Mouse (Mus musculus): Measurements from ENCODE around the gene Rcor1. TPM values are rescaled to one million over a fixed set of nuclear protein-coding genes. Genes with fewer than 3 reads are reported as not detected.
"Not testable (repeated sequence)": the region's sequence is repeated elsewhere in the genome, so short reads cannot be mapped to it uniquely, and the experiment has no call there.

Gene Rcor1
- polyA plus RNA-seq, 1 experiment from 2014 or later, result 19.2 TPM

- Histone ChIP-seq H3K9ac (replicated peaks; ENCODE audit: low read depth, low read length) (no peak overlapping the region), H3K9me3 (ENCODE audit: control insufficient read depth, low read depth, low read length) (no peaks in the 10 kb centered on the region), H3K4me3 (ENCODE audit: low read depth, low read length) (no peak overlapping the region), H3K36me3 (ENCODE audit: control insufficient read depth, insufficient read depth, low read length) (no peaks in the 10 kb centered on the region), H3K4me2 (replicated peaks; ENCODE audit: low read depth, low read length) (no peak overlapping the region), H3K27ac (ENCODE audit: low read length) (no peak overlapping the region), H3K27me3 (ENCODE audit: control insufficient read depth, insufficient read depth, low read length) (no peaks in the 10 kb centered on the region), H3K4me1 (ENCODE audit: control insufficient read depth, insufficient read depth, low read length) (no peaks in the 10 kb centered on the region)
- no peak for ATAC-seq (ENCODE audit: insufficient number of reproducible peaks, insufficient read depth, low FRiP score, low read depth)
- 86% methylated on average over 13 of the region's 13 CpGs for WGBS
Measured at GRCm38 (mm10) chr12:111067816-111068215, 28.7 kb downstream of the Rcor1 start.

- H3K4me2 ChIP-seq (replicated peaks; ENCODE audit: low read depth, low read length); ATAC-seq (ENCODE audit: insufficient number of reproducible peaks, insufficient read depth, low FRiP score, low read depth): not testable (repeated sequence)
Measured at GRCm38 (mm10) chr12:111069299-111069698, 30.1 kb downstream of the Rcor1 start.

GRCm38 (mm10) chr12:111071009-111071408, 31.9 kb downstream of the Rcor1 start:
- 80% methylated on average over 5 of the region's 5 CpGs for WGBS
- no peak overlapping the region for H3K27ac ChIP-seq (ENCODE audit: low read length)
- no peaks in the 10 kb centered on the region for H3K4me1 ChIP-seq (ENCODE audit: control insufficient read depth, insufficient read depth, low read length)
- H3K9ac ChIP-seq (replicated peaks; ENCODE audit: low read depth, low read length), result no peak overlapping the region
- H3K4me2 ChIP-seq (replicated peaks; ENCODE audit: low read depth, low read length), result no peak overlapping the region
- H3K9me3 ChIP-seq (ENCODE audit: control insufficient read depth, low read depth, low read length), result no peaks in the 10 kb centered on the region
- no peaks in the 10 kb centered on the region for H3K27me3 ChIP-seq (ENCODE audit: control insufficient read depth, insufficient read depth, low read length)
- H3K4me3 ChIP-seq (ENCODE audit: low read depth, low read length), result no peak overlapping the region
- no peaks in the 10 kb centered on the region for H3K36me3 ChIP-seq (ENCODE audit: control insufficient read depth, insufficient read depth, low read length)
- no peak for ATAC-seq (ENCODE audit: insufficient number of reproducible peaks, insufficient read depth, low FRiP score, low read depth)

More at GRCm38 (mm10) chr12:111069299-111069698, 30.1 kb downstream of the Rcor1 start:
- H3K36me3 ChIP-seq (ENCODE audit: control insufficient read depth, insufficient read depth, low read length); H3K27ac ChIP-seq (ENCODE audit: low read length); H3K4me1 ChIP-seq (ENCODE audit: control insufficient read depth, insufficient read depth, low read length); H3K27me3 ChIP-seq (ENCODE audit: control insufficient read depth, insufficient read depth, low read length); H3K9me3 ChIP-seq (ENCODE audit: control insufficient read depth, low read depth, low read length); H3K4me3 ChIP-seq (ENCODE audit: low read depth, low read length); H3K9ac ChIP-seq (replicated peaks; ENCODE audit: low read depth, low read length): not testable (repeated sequence)

GRCm38 (mm10) chr12:111071477-111072152, 32.5 kb downstream of the Rcor1 start:
- no peak overlapping the region for H3K4me3 ChIP-seq (ENCODE audit: low read depth, low read length)
- H3K4me1 ChIP-seq (ENCODE audit: control insufficient read depth, insufficient read depth, low read length), result peaks cover 4% of the 10 kb centered on the region; the same call in 1 of the 2 replicates
- no peak overlapping the region for H3K4me2 ChIP-seq (replicated peaks; ENCODE audit: low read depth, low read length)
- H3K27ac ChIP-seq (ENCODE audit: low read length), result no peak overlapping the region
- no peak overlapping the region for H3K9ac ChIP-seq (replicated peaks; ENCODE audit: low read depth, low read length)
- 76% methylated on average over 10 of the region's 10 CpGs for WGBS
- ATAC-seq (ENCODE audit: insufficient number of reproducible peaks, insufficient read depth, low FRiP score, low read depth), result no peak; the same call in 1 of the 2 replicates
- no peaks in the 10 kb centered on the region for H3K27me3 ChIP-seq (ENCODE audit: control insufficient read depth, insufficient read depth, low read length)
- no peaks in the 10 kb centered on the region for H3K36me3 ChIP-seq (ENCODE audit: control insufficient read depth, insufficient read depth, low read length)
- H3K9me3 ChIP-seq (ENCODE audit: control insufficient read depth, low read depth, low read length), result no peaks in the 10 kb centered on the region

- Histone ChIP-seq H3K9ac (replicated peaks; ENCODE audit: low read depth, low read length) (no peak overlapping the region), H3K27me3 (ENCODE audit: control insufficient read depth, insufficient read depth, low read length) (no peaks in the 10 kb centered on the region), H3K4me2 (replicated peaks; ENCODE audit: low read depth, low read length) (no peak overlapping the region), H3K27ac (ENCODE audit: low read length) (no peak overlapping the region), H3K4me1 (ENCODE audit: control insufficient read depth, insufficient read depth, low read length) (peaks cover 8% of the 10 kb centered on the region; the same call in 1 of the 2 replicates), H3K9me3 (ENCODE audit: control insufficient read depth, low read depth, low read length) (no peaks in the 10 kb centered on the region), H3K4me3 (ENCODE audit: low read depth, low read length) (no peak overlapping the region), H3K36me3 (ENCODE audit: control insufficient read depth, insufficient read depth, low read length) (no peaks in the 10 kb centered on the region)
- no peak for ATAC-seq (ENCODE audit: insufficient number of reproducible peaks, insufficient read depth, low FRiP score, low read depth)
- 43% methylated on average over 12 of the region's 12 CpGs for WGBS
Measured at GRCm38 (mm10) chr12:111076385-111076965, 37.3 kb downstream of the Rcor1 start.

GRCm38 (mm10) chr12:111085579-111085978, 46.4 kb downstream of the Rcor1 start:
- Histone ChIP-seq H3K4me2 (replicated peaks; ENCODE audit: low read depth, low read length) (no peak overlapping the region), H3K9ac (replicated peaks; ENCODE audit: low read depth, low read length) (no peak overlapping the region), H3K4me3 (ENCODE audit: low read depth, low read length) (no peak overlapping the region), H3K36me3 (ENCODE audit: control insufficient read depth, insufficient read depth, low read length) (0 out of 2 replicates have a peak, but pooled peaks cover 5% of the 10 kb centered on the region), H3K27me3 (ENCODE audit: control insufficient read depth, insufficient read depth, low read length) (no peaks in the 10 kb centered on the region), H3K9me3 (ENCODE audit: control insufficient read depth, low read depth, low read length) (no peaks in the 10 kb centered on the region), H3K4me1 (ENCODE audit: control insufficient read depth, insufficient read depth, low read length) (no peaks in the 10 kb centered on the region), H3K27ac (ENCODE audit: low read length) (no peak overlapping the region)
- WGBS, result 81% methylated on average over 4 of the region's 4 CpGs
- ATAC-seq (ENCODE audit: insufficient number of reproducible peaks, insufficient read depth, low FRiP score, low read depth), result no peak

- H3K27ac ChIP-seq (ENCODE audit: low read length), result no peak overlapping the region
- no peak overlapping the region for H3K4me2 ChIP-seq (replicated peaks; ENCODE audit: low read depth, low read length)
- no peak for ATAC-seq (ENCODE audit: insufficient number of reproducible peaks, insufficient read depth, low FRiP score, low read depth)
- no peak overlapping the region for H3K9ac ChIP-seq (replicated peaks; ENCODE audit: low read depth, low read length)
- H3K4me1 ChIP-seq (ENCODE audit: control insufficient read depth, insufficient read depth, low read length), result no peaks in the 10 kb centered on the region
- no peaks in the 10 kb centered on the region for H3K27me3 ChIP-seq (ENCODE audit: control insufficient read depth, insufficient read depth, low read length)
- H3K9me3 ChIP-seq (ENCODE audit: control insufficient read depth, low read depth, low read length), result no peaks in the 10 kb centered on the region
- 90% methylated on average over 1 of the region's 1 CpGs for WGBS
- H3K36me3 ChIP-seq (ENCODE audit: control insufficient read depth, insufficient read depth, low read length), result 0 out of 2 replicates have a peak, but pooled peaks cover 5% of the 10 kb centered on the region
- H3K4me3 ChIP-seq (ENCODE audit: low read depth, low read length), result no peak overlapping the region
Measured at GRCm38 (mm10) chr12:111087066-111087465, 47.9 kb downstream of the Rcor1 start.

GRCm38 (mm10) chr12:111088186-111088585, 49.0 kb downstream of the Rcor1 start:
- no peak overlapping the region for H3K27ac ChIP-seq (ENCODE audit: low read length)

More at GRCm38 (mm10) chr12:111088186-111088585, 49.0 kb downstream of the Rcor1 start:
- ATAC-seq (ENCODE audit: insufficient number of reproducible peaks, insufficient read depth, low FRiP score, low read depth), result no peak
- Histone ChIP-seq H3K9me3 (ENCODE audit: control insufficient read depth, low read depth, low read length) (no peaks in the 10 kb centered on the region), H3K4me2 (replicated peaks; ENCODE audit: low read depth, low read length) (no peak overlapping the region), H3K4me3 (ENCODE audit: low read depth, low read length) (no peak overlapping the region), H3K4me1 (ENCODE audit: control insufficient read depth, insufficient read depth, low read length) (no peaks in the 10 kb centered on the region), H3K9ac (replicated peaks; ENCODE audit: low read depth, low read length) (no peak overlapping the region), H3K27me3 (ENCODE audit: control insufficient read depth, insufficient read depth, low read length) (no peaks in the 10 kb centered on the region), H3K36me3 (ENCODE audit: control insufficient read depth, insufficient read depth, low read length) (peaks cover 9% of the 10 kb centered on the region; the same call in 1 of the 2 replicates)
- 35% methylated on average over 5 of the region's 5 CpGs for WGBS
